Mouse (Mus musculus): ENCODE results near the gene Pfdn6. TPM values are rescaled to one million over a fixed set of nuclear protein-coding genes. Genes with fewer than 3 reads are reported as not detected.

The Pfdn6 gene
- polyA plus RNA-seq, 1 experiment from 2014 or later = 83.8 TPM

GRCm38 (mm10) chr17:33920282-33921097 is 19.7 kb downstream of the Pfdn6 start:
- no peaks in the 10 kb centered on the region for H3K27me3 ChIP-seq (ENCODE audit: control insufficient read depth, insufficient read depth, low read depth, low read length)
- H3K4me1 ChIP-seq (ENCODE audit: control insufficient read depth, low read depth, low read length) = peaks cover 31% of the 10 kb centered on the region
- H3K36me3 ChIP-seq (ENCODE audit: control insufficient read depth, insufficient read depth) = peaks cover 16% of the 10 kb centered on the region
- peak; percentile 25 for ATAC-seq (ENCODE audit: low read depth)
- H3K27ac ChIP-seq (ENCODE audit: low read length) = peak overlapping the region; percentile 93
- H3K4me2 ChIP-seq (ENCODE audit: low read depth, low read length) = peak overlapping the region; percentile 93
- peaks cover 17% of the 10 kb centered on the region for H3K9me3 ChIP-seq (replicated peaks; ENCODE audit: control insufficient read depth, low read length)
- peak overlapping the region; percentile 85 for H3K9ac ChIP-seq (ENCODE audit: low read depth, low read length)
- H3K4me3 ChIP-seq (ENCODE audit: low read depth, low read length) = peak overlapping the region; percentile 86
- WGBS (ENCODE audit: insufficient replicate concordance) = under 1% methylated on average over 36 of the region's 36 CpGs

DNA sequence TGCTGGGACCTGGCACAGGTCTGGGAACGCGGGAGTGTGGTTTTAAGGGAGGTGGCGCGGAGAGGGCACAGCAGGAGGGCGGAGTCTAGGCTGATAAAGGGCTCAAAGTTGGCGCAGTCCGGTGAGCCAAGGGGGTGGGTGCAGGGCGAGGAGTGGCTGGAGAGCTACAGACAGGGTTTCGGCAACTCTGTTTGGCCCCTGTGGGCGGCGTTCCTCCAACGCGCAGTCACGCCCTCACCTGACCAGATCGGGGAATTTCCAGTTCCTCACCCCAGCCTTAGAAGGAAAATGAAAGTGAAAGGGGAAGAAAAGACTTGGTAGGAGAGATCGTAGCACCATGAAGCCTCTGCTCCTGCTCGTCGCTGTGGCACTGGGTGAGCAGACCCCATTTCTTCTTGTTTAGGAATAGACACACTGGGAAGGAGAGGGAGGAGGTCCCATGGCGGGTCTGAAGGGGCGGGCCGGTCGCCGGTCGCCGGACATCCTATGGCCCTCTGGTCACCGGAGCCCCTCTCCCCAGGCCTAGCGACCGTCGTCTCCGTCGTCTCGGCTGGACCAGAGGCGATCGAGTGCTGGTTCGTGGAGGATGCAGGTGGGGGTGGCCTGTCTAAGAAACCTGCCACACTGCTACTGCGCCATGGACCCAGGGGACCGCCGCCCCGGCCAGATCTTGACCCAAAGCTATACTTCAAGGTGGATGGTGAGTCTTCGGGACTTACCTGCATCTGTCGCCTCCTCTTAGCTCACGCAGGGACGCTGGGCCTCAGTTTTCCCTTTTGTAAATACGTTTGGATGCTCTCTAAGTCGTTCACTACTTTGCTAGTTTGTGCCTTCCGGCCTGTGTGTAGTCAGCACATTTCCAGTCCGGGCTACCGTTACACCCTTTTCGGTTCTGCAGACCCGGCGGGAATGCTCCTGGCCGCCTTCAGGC is 20.5 kb downstream of the Pfdn6 start:
- ATAC-seq (ENCODE audit: low read depth) = peak; percentile 57
- peaks cover 38% of the 10 kb centered on the region for H3K4me1 ChIP-seq (ENCODE audit: control insufficient read depth, low read depth, low read length)

GRCm38 (mm10) chr17:33918293-33919203 is 21.6 kb downstream of the Pfdn6 start:
- Histone ChIP-seq H3K4me1 (ENCODE audit: control insufficient read depth, low read depth, low read length) (peaks cover 36% of the 10 kb centered on the region), H3K4me2 (ENCODE audit: low read depth, low read length) (peak overlapping the region; percentile 93), H3K9ac (ENCODE audit: low read depth, low read length) (peak overlapping the region; percentile 85), H3K27ac (ENCODE audit: low read length) (peak overlapping the region; percentile 93), H3K36me3 (ENCODE audit: control insufficient read depth, insufficient read depth) (peaks cover 24% of the 10 kb centered on the region), H3K9me3 (replicated peaks; ENCODE audit: control insufficient read depth, low read length) (peaks cover 17% of the 10 kb centered on the region), H3K27me3 (ENCODE audit: control insufficient read depth, insufficient read depth, low read depth, low read length) (no peaks in the 10 kb centered on the region), H3K4me3 (ENCODE audit: low read depth, low read length) (peak overlapping the region; percentile 86)
- ATAC-seq (ENCODE audit: low read depth) = no peak
- 54% methylated on average over 37 of the region's 37 CpGs for WGBS (ENCODE audit: insufficient replicate concordance)

More for the DNA sequence above, 20.5 kb downstream of the Pfdn6 start:
- no peaks in the 10 kb centered on the region for H3K27me3 ChIP-seq (ENCODE audit: control insufficient read depth, insufficient read depth, low read depth, low read length)
- peak overlapping the region; percentile 86 for H3K4me3 ChIP-seq (ENCODE audit: low read depth, low read length)
- peak overlapping the region; percentile 93 for H3K4me2 ChIP-seq (ENCODE audit: low read depth, low read length)
- WGBS (ENCODE audit: insufficient replicate concordance) = under 1% methylated on average over 52 of the region's 52 CpGs
- peaks cover 17% of the 10 kb centered on the region for H3K9me3 ChIP-seq (replicated peaks; ENCODE audit: control insufficient read depth, low read length)
- peak overlapping the region; percentile 85 for H3K9ac ChIP-seq (ENCODE audit: low read depth, low read length)
- H3K36me3 ChIP-seq (ENCODE audit: control insufficient read depth, insufficient read depth) = peaks cover 16% of the 10 kb centered on the region
- peak overlapping the region; percentile 93 for H3K27ac ChIP-seq (ENCODE audit: low read length)

DNA sequence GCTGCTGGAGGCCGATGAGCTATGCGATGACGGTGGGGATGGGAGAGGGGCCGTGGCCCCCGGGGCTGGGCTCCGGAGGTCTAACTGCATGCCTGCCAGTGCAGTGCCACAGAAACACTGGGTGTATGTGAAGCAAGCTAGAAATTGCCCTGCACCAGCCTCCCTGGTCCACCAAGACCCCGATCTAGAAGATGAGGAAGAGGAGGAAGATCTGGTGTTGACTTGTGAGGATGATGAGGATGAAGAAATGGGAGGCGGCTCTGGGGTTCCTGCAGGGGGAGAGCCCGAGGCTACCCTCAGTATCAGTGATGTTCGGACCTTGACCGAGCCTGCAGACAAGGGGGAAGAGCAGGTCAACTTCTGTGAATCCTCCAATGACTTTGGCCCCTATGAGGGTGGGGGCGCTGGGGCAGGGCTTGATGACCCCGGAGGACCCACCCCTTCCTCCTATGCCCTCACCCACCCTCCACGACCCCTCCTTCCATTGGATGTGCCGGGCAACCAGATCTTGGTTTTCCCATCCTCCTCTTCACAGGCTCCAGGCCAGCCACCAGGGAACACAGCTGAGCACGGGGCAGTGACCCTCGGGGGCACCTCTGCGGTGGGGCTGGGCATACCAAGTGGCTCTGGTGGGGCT is 22.4 kb downstream of the Pfdn6 start:
- Histone ChIP-seq H3K36me3 (ENCODE audit: control insufficient read depth, insufficient read depth) (peaks cover 28% of the 10 kb centered on the region), H3K9ac (ENCODE audit: low read depth, low read length) (no peak overlapping the region), H3K4me2 (ENCODE audit: low read depth, low read length) (no peak overlapping the region), H3K27me3 (ENCODE audit: control insufficient read depth, insufficient read depth, low read depth, low read length) (no peaks in the 10 kb centered on the region), H3K4me1 (ENCODE audit: control insufficient read depth, low read depth, low read length) (peaks cover 36% of the 10 kb centered on the region), H3K4me3 (ENCODE audit: low read depth, low read length) (no peak overlapping the region), H3K27ac (ENCODE audit: low read length) (peak overlapping the region; percentile 93; the same call in 1 of the 2 replicates), H3K9me3 (replicated peaks; ENCODE audit: control insufficient read depth, low read length) (peaks cover 17% of the 10 kb centered on the region)
- 84% methylated on average over 18 of the region's 18 CpGs for WGBS (ENCODE audit: insufficient replicate concordance)
- no peak for ATAC-seq (ENCODE audit: low read depth)

DNA sequence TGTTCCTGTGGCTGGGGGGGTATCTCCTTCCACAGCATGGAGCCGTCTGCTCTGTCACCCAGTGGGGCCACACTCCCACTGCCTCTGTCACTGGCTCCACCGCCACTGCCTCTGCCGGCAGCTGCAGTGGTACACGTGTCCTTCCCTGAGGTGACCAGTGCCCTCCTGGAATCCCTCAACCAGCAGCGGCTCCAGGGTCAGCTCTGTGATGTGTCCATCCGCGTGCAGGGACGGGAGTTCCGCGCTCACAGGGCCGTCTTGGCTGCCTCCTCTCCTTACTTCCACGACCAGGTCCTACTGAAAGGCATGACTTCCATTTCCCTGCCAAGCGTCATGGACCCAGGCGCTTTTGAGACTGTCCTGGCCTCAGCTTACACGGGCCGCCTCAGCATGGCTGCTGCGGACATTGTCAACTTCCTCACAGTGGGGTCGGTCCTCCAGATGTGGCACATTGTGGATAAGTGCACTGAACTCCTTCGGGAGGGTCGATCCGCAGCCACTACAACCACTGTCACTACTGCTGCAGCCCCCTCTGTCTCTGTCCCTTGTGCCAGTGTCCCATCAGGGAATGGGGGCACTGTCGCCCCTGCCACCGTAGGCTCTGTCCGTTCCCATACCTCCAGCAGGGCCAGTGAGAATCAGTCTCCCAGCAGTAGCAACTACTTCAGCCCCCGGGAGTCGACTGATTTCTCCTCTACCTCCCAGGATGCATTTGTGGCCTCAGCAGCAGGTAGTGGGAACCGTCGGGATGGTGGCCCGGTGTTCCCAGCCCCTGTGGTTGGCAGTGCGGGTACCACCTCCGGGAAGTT is 23.1 kb downstream of the Pfdn6 start:
- no peak overlapping the region; the same call in 1 of the 2 replicates for H3K9ac ChIP-seq (ENCODE audit: low read depth, low read length)

DNA sequence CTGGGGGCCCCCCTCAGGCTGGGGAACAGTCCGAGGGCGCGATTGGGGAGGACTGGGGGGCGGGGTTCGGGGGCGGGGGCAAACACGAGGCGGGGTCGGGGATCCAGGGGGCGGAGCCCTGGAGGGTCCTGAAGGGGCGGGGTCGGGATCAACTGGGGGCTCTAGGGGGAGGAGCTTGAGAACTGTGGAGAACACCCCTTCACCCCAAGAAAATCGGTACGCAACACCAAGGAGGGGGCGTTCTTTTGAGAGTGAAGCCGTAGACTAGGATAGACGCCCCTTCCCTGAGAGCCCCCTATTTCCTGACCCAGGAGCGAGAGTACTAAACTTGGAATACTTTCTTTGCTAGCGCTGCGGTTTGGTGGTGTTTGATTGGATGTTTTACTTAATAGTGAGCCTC is 23.8 kb downstream of the Pfdn6 start:
- H3K4me1 ChIP-seq (ENCODE audit: control insufficient read depth, low read depth, low read length) = peaks cover 36% of the 10 kb centered on the region

More for the DNA sequence above, 23.1 kb downstream of the Pfdn6 start:
- ATAC-seq (ENCODE audit: low read depth) = no peak
- Histone ChIP-seq H3K4me2 (ENCODE audit: low read depth, low read length) (peak overlapping the region; percentile 79), H3K4me3 (ENCODE audit: low read depth, low read length) (peak overlapping the region; percentile 71), H3K27me3 (ENCODE audit: control insufficient read depth, insufficient read depth, low read depth, low read length) (no peaks in the 10 kb centered on the region), H3K4me1 (ENCODE audit: control insufficient read depth, low read depth, low read length) (peaks cover 36% of the 10 kb centered on the region), H3K9me3 (replicated peaks; ENCODE audit: control insufficient read depth, low read length) (peaks cover 17% of the 10 kb centered on the region), H3K27ac (ENCODE audit: low read length) (no peak overlapping the region), H3K36me3 (ENCODE audit: control insufficient read depth, insufficient read depth) (peaks cover 33% of the 10 kb centered on the region)
- WGBS (ENCODE audit: insufficient replicate concordance) = 82% methylated on average over 31 of the region's 31 CpGs

DNA sequence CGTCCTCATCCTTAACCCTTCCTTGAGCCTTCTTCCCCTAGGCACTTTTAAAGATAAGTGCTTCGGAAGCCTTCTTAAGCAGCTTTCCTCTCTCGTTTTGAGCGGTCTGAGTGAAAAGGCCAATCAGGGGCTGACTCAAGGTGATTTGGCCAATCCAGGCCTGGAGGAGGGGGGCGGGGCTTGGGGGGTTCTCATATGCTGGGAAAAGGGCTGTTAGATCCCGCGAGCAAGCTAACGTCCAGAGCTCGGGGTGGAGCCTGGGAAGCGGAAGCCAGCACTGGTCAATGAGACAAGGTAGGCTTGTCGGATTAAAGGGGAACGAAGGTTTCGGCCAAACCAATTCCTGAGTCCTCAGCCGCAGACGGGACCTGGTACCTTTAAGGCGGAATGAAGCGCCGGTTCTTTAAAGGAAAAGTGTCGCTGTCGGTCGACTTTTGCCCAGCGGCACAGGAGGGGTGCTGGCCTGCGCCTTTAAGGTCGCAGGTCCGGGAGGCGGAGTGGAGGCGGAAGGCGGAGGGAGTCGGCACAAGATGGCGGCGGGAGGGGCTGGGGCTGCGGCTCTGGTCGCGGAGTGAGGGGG is 24.4 kb downstream of the Pfdn6 start, which contains the start of the genes Tapbp and Zbtb22:
Gene Tapbp (plus strand): TSS at position 229 of the 580 bp plus-strand sequence.
Gene Zbtb22 (plus strand): TSS at position 234 of the 580 bp plus-strand sequence.
- Histone ChIP-seq H3K9ac (ENCODE audit: low read depth, low read length) (peak within 1 kb of the TSS; percentile 68), H3K36me3 (ENCODE audit: control insufficient read depth, insufficient read depth) (peaks cover 44% of the 10 kb centered on the region), H3K9me3 (replicated peaks; ENCODE audit: control insufficient read depth, low read length) (peaks cover 17% of the 10 kb centered on the region), H3K27me3 (ENCODE audit: control insufficient read depth, insufficient read depth, low read depth, low read length) (no peaks in the 10 kb centered on the region), H3K4me3 (ENCODE audit: low read depth, low read length) (peak within 1 kb of the TSS; percentile 71), H3K4me2 (ENCODE audit: low read depth, low read length) (peak within 1 kb of the TSS; percentile 79), H3K27ac (ENCODE audit: low read length) (peak within 1 kb of the TSS; percentile 77), H3K4me1 (ENCODE audit: control insufficient read depth, low read depth, low read length) (peaks cover 31% of the 10 kb centered on the region)
- ATAC-seq (ENCODE audit: low read depth) = peak; percentile 86
- WGBS (ENCODE audit: insufficient replicate concordance) = under 1% methylated on average over 32 of the region's 34 CpGs

More for the DNA sequence above, 23.8 kb downstream of the Pfdn6 start:
- WGBS (ENCODE audit: insufficient replicate concordance) = 2% methylated on average over 13 of the region's 20 CpGs
- Histone ChIP-seq H3K36me3 (ENCODE audit: control insufficient read depth, insufficient read depth) (peaks cover 41% of the 10 kb centered on the region), H3K4me2 (ENCODE audit: low read depth, low read length) (peak overlapping the region; percentile 79), H3K27ac (ENCODE audit: low read length) (peak overlapping the region; percentile 77), H3K4me3 (ENCODE audit: low read depth, low read length) (peak overlapping the region; percentile 71), H3K9ac (ENCODE audit: low read depth, low read length) (peak overlapping the region; percentile 68), H3K9me3 (replicated peaks; ENCODE audit: control insufficient read depth, low read length) (peaks cover 17% of the 10 kb centered on the region), H3K27me3 (ENCODE audit: control insufficient read depth, insufficient read depth, low read depth, low read length) (no peaks in the 10 kb centered on the region)
- ATAC-seq (ENCODE audit: low read depth) = no peak
